Mouse (Mus musculus): ENCODE results near the gene Gmip. TPM values are rescaled to one million over a fixed set of nuclear protein-coding genes. Genes with fewer than 3 reads are reported as not detected.

Gene Gmip
- total RNA-seq, 2 experiments from 2014 or later = 10.1 to 10.5 TPM

DNA sequence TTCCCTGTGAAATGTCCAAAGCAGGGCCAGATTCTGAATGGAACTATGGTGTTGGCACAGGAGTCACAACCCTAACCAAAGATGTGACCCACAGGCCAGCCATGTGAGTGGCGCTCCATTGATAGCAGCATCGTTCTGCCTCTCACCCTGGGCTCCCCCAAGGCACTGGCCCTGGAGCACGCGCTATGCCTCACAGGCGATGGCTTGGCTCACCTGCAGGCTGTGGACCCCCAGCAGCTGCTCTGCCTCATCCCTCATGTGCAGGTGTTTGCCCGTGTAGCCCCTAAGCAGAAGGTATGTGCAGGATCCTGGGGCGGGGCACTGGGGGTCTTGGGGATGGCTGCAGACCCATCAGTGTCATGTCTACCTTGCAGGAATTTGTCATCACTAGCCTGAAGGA, 5.1 kb upstream of the Gmip start:
- no peak for DNase-seq

DNA sequence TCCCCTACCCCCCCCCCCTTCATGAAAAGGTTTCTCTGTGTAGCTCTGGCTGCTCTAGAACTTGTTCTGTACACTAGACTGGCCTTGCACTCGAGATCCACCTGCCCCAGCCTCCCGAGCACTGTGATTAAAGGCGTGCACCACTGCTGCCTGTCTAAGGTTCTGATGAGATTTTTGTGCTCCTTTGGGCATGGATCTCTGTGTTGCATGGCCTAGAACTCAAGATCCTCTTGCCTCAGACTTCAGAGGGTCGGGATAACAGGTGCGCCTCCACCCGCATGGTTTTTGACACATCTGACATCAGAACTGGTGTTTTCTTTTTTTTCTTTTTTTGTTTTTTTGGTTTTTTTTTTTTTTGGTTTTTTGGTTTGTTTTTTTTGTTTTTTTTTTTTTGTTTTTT, 3.9 kb upstream of the Gmip start:
- no peak for DNase-seq

GRCm38 (mm10) chr8:69805086-69805485, 3.4 kb upstream of the Gmip start:
- no peak for DNase-seq

- DNase-seq = no peak
Observed at GRCm38 (mm10) chr8:69805491-69805890, 3.0 kb upstream of the Gmip start.

DNA sequence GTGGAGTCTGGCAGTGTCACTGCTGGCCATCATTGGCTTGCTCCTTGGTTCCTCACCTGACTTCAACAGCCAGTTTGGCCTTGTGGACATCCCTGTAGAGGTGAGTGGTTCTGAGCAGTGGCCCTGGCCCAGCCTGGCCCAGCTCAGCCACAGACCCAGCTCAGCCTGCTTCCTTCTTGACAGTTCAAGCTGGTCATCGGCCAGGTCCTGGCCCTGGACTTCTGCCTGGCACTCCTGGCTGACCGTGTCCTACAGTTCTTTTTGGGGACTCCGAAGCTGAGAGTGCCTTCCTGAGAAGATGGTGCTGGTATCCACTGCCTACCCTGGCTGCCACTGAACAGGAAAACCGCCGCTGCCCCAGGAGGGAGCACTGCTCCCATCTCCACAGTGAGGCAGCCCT, 1.2 kb upstream of the Gmip start:
- DNase-seq = no peak

- DNase-seq = peak; percentile 15 to 52
Observed at GRCm38 (mm10) chr8:69808864-69809403, 455 bp downstream of the Gmip start.

GRCm38 (mm10) chr8:69809820-69810219, 1.3 kb downstream of the Gmip start:
- no peak for DNase-seq

GRCm38 (mm10) chr8:69814881-69815280, 6.4 kb downstream of the Gmip start:
- no peak for DNase-seq

DNA sequence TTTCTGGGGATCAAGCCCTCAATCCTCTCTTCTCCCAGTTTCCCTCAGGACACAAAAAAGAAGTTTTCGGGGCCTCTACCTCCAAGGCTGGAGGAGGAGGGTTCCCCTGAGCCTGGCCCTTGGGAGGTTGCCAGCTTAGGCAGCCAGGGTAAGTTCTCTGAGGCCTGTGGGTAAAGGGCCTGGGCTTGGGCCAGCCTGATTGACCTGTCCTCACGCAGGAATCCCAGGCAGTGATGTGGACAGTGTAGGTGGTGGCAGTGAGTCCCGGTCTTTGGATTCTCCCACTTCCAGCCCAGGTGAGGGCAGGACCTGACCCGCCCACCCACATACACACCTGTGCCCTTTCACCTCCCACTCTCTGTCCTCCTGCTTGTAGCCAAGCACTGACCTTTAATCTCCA, 6.9 kb downstream of the Gmip start:
- peak in 1 of 2 experiments; percentile 59 for DNase-seq

GRCm38 (mm10) chr8:69820466-69820865, 12.0 kb downstream of the Gmip start:
- no peak for DNase-seq

- peak; percentile 50 to 62 for DNase-seq
Observed at GRCm38 (mm10) chr8:69821971-69822385, 13.5 kb downstream of the Gmip start.

GRCm38 (mm10) chr8:69822386-69823191, 14.1 kb downstream of the Gmip start, which contains the start of gene Lpar2:
Lpar2 (plus strand) TSS chr8:69822429.
- peak; percentile 75 to 86 for DNase-seq

GRCm38 (mm10) chr8:69826371-69826770, 17.9 kb downstream of the Gmip start:
- no peak for DNase-seq

DNA sequence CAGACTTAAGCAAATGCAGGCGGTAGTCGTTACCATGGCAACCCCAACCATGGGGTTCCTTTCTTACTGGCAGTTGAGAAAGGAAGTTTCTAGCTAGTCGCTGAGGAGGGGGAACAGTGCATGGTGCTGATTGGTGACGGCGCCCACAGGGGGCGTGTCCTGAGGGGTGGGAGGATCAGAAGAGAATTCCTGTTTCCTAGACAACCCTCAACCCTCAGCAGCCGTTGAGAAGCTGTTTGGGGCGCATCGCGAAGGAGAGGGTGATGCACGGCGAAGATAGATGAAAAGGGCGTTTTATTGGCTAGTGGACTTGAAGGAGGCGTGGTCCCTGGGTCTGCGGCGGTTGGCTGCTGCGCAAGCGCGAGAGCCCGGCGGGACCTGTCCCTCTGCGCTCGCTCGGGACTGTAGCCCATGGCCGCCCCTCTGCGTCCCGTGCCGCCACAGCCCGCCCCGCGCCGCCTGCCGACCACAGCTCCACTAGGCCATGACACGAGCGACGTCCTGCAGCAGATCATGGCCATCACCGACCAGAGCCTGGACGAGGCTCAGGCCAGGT, 23.9 kb downstream of the Gmip start, which contains the start of gene Pbx4:
TSS of gene Pbx4 (plus strand) at position 194 of the 556 bp plus-strand sequence.
- DNase-seq = peak; percentile 83 to 88

GRCm38 (mm10) chr8:69837057-69837682, 28.7 kb downstream of the Gmip start:
- no peak for DNase-seq

DNA sequence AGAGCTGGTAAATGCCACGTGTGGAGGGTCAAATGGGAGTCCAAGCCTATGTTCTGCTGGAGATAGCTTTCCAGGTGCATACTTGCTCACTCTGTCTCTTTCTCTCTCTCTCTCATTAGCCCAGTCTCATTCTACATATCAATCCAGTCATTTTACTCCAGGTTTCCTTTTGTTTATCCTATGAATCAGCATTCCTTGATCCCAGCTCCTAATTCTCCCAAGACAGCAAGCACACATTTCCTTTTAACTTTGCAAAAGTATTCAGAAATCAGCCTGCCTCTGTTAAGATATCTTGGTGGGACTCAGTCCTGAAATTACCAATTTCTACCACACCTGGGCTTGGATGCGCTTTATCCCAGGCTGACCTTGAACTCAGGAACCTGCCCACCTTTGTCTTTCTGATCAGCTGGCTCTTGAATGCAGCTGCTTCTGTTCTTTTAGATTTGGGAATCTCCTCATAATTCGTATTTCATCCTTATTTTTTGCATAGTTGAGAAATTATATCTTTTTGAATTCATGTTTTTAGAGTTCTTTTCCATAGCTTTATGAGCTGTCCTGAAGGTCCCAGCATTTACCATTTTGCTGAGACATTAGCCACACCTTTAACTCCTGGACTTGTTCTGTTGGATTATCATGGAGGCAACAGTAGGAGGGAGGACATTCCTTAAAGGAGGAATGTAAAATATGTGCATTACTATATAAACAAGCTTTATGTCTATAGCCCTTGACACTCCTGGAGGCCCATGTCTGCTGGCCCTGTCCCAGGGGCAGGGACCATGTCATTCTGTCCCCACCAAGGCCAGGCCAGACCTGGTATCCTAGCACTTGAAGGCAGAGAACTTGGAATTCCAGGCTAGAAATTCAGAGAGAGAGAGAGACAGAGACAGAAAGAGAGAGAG, 38.9 kb downstream of the Gmip start:
- DNase-seq = no peak

- DNase-seq = peak; percentile 69 to 71
Observed at GRCm38 (mm10) chr8:69848951-69849350, 40.5 kb downstream of the Gmip start.

DNA sequence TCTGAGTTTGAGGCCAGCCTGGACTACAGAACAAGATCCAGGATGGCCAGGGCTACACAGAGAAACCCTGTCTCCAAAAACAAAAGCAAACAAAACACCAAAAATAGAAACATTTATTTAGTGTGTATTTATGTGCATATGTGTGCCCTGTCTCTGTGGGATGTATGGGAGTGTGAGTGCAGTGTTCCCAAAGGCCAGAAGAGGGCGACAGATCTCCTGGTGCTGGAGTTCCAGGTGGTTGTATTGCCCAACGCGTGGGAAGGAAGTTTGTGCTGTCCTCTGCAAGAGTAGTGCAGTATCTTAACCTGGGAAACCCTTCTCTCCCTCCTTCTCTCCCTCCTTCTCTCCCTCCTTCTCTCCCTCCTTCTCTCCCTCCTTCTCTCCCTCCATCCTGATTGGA, 41.4 kb downstream of the Gmip start:
- no peak for DNase-seq

- DNase-seq = peak; percentile 27 to 36
Observed at GRCm38 (mm10) chr8:69850926-69851506, 42.5 kb downstream of the Gmip start.

- DNase-seq = no peak
Observed at GRCm38 (mm10) chr8:69853869-69854268, 45.4 kb downstream of the Gmip start.

DNA sequence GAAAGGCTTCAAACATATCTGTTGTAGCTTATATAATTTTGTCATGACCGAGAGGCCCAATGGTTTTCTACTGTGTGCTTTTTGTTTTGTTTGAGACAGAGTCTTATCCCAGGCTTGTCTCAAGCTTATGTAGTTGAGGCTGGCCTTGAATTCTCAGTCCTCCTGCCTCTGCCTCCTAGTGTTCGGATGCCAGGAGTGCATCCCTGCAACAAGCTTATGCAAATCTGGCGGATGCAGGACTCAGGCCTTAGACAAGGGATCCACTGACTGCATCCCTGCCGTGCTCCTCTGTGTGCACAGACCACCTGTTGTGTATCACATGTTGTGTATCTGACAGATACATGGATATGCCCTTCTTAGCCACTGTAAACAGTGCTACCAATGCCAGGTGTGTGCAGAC, 52.3 kb downstream of the Gmip start:
- DNase-seq = no peak
